Mouse (Mus musculus) midbrain, embryonic 14.5 days (tissue): ENCODE data around the gene Gars. TPM values are rescaled to one million over a fixed set of nuclear protein-coding genes. Genes with fewer than 3 reads are reported as not detected.
A peak's percentile ranks its signal among the peaks of the same experiment; 100 is the strongest.

ENCODE experiments used
- ATAC-seq: fragments of 200-750 bp; cut with Nextera tagmentation; 2 replicates; pipeline ENCODE4 v1.8.0; 2017; ENCODE audit warnings: moderate number of reproducible peaks, moderate library complexity; ENCODE audit not compliant: low FRiP score, low TSS enrichment
- DNase-seq: peaks from one replicate; pipeline ENCODE4 v3.0.0-alpha.2; 2015
- H3K27ac ChIP-seq: fragments of 300-500 bp; sonication (generic); replicated peaks from 2 replicates; pipeline ENCODE4 v1.5.1; 2014; ENCODE audit warnings: mild to moderate bottlenecking, low read depth, low read length, moderate library complexity
- H3K27me3 ChIP-seq: fragments of 300-500 bp; sonication (generic); 2 replicates; pipeline ENCODE4 v1.6.1; 2014; ENCODE audit warnings: low read length, control low read depth, mixed read lengths; ENCODE audit not compliant: control insufficient read depth, insufficient read depth
- H3K36me3 ChIP-seq: fragments of 300-500 bp; sonication (generic); 2 replicates; pipeline ENCODE4 v1.6.1; 2014; ENCODE audit warnings: low read length, control low read depth; ENCODE audit not compliant: control insufficient read depth, insufficient read depth
- H3K4me1 ChIP-seq: fragments of 300-500 bp; sonication (generic); 2 replicates; pipeline ENCODE4 v1.6.1; 2014; ENCODE audit warnings: mild to moderate bottlenecking, antibody characterized with exemption, low read length, control low read depth; ENCODE audit not compliant: control insufficient read depth, insufficient read depth
- H3K4me2 ChIP-seq: fragments of 300-500 bp; sonication (generic); 2 replicates; pipeline ENCODE4 v1.6.1; 2014; ENCODE audit warnings: mild to moderate bottlenecking, low read length, moderate library complexity
- H3K4me3 ChIP-seq: fragments of 300-500 bp; sonication (generic); replicated peaks from 2 replicates; pipeline ENCODE4 v1.5.1; 2014; ENCODE audit warnings: low read depth, low read length
- H3K9ac ChIP-seq: fragments of 300-500 bp; sonication (generic); replicated peaks from 2 replicates; pipeline ENCODE4 v1.6.1; 2014; ENCODE audit warnings: mild to moderate bottlenecking, low read length, moderate library complexity
- H3K9me3 ChIP-seq: fragments of 300-500 bp; sonication (generic); 2 replicates; pipeline ENCODE4 v1.6.1; 2016; ENCODE audit warnings: low read length, control low read depth, mixed read lengths; ENCODE audit not compliant: control insufficient read depth
- WGBS: fragments of 180-500 bp; shearing (Covaris S2); extraction: QIAGEN DNeasy Blood & Tissue Kit; methylation state at CpG from one replicate; pipeline ENCODE4 v1.1.7; 2014; 5-methylcytosine and 5-hydroxymethylcytosine counted together
- polyA plus RNA-seq: library from polyadenylated mRNA; unstranded; fragments of >200 nt; fragmentation: Nextera tagmentation; extraction: Ambion mirVana; gene quantifications from 2 replicates; pipeline ENCODE4 v1.2.1, GENCODE M21; 2014

Gars gene
- polyA plus RNA-seq, 1 experiment from 2014 or later = 221 TPM

DNA sequence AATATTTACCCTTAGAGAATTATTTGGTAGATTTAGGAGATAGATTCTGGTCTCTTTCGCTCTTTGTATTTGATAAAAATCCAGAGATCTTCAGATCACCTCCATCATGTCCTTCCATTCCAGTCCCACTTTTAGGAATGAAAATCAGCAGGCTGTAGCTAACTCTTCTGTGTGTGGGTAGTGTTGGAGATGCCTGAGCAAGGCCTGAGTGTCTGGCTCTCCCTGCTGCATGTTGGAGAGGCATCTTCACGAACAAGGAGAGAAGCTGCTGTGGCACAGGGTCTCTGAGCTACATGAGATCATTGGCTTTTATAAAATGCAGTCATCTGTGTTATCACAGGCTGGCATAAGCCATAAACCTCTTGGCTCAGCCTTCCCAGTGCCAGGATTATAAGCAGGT lies 28.1 kb downstream of the Gars start:
- H3K9me3 ChIP-seq = no peaks in the 10 kb centered on the region
- H3K4me1 ChIP-seq = no peaks in the 10 kb centered on the region
- DNase-seq = no peak
- H3K27me3 ChIP-seq = no peaks in the 10 kb centered on the region
- no peak overlapping the region for H3K4me2 ChIP-seq
- ATAC-seq = no peak
- 92% methylated on average over 2 of the region's 2 CpGs for WGBS
- H3K36me3 ChIP-seq = peaks cover 90% of the 10 kb centered on the region
- H3K4me3 ChIP-seq = no peak overlapping the region
- no peak overlapping the region for H3K9ac ChIP-seq
- no peak overlapping the region for H3K27ac ChIP-seq

DNA sequence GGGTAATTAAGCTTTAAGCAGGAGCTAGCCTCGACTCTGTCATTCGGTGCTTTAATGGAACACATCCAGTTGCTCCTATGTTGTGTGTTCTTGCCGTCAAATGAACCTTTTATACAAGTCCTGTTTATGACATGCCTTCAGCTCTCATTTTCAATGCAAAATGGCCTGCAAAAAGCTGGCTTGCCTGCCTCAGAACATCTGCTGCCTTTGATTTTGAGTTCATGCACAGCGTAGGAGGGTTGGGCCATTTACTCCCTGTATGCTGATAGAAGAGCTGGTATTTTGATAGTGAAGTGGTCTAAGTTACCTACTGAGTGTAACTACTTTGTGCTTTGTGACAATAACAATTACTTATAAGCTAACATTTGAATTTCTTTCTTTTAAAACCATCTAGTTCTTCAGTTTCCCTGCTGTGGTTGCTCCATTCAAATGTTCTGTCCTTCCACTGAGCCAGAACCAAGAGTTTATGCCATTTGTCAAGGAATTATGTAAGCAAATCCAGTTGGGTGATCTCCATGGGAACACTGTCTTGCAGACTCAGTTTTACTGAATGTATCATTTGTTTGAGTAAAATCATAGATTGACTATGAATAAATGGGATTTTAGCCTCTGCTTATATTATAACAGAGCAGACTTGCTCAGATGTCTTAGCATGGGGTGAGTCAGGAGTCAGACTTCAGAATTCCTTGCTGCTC lies 38.9 kb downstream of the Gars start:
- Histone ChIP-seq H3K9me3 (no peaks in the 10 kb centered on the region), H3K4me2 (no peak overlapping the region), H3K27me3 (no peaks in the 10 kb centered on the region), H3K36me3 (peaks cover 90% of the 10 kb centered on the region), H3K4me1 (no peaks in the 10 kb centered on the region), H3K27ac (no peak overlapping the region), H3K9ac (no peak overlapping the region), H3K4me3 (no peak overlapping the region)
- ATAC-seq (no peak), DNase-seq (no peak)
- WGBS = 93% methylated on average over 4 of the region's 4 CpGs

DNA sequence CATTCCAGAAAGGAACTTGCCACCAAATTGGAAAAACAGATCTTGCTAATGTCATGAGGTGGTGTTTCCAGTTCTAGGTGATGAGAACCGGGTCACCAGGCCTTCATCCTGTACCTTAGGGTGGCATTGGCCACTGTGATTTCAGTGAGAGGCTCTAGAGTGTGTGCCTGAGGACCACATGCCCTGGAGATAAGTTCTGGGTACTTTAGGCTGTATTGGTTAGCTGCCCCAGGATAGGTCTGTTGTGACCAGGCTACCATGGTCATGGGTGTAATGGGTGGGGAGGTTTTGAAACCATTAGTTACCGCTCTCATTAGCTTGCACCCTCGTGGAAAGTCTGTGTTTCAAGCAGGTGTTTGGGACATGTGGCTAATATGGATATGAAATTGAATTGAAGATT lies 43.6 kb downstream of the Gars start:
- H3K36me3 ChIP-seq = peaks cover 48% of the 10 kb centered on the region
- no peak for DNase-seq
- 94% methylated on average over 3 of the region's 3 CpGs for WGBS
- ATAC-seq = no peak
- H3K27ac ChIP-seq = no peak overlapping the region
- H3K27me3 ChIP-seq = no peaks in the 10 kb centered on the region
- H3K9me3 ChIP-seq = no peaks in the 10 kb centered on the region
- H3K4me1 ChIP-seq = no peaks in the 10 kb centered on the region
- H3K4me2 ChIP-seq = no peak overlapping the region
- no peak overlapping the region for H3K9ac ChIP-seq
- H3K4me3 ChIP-seq = no peak overlapping the region

DNA sequence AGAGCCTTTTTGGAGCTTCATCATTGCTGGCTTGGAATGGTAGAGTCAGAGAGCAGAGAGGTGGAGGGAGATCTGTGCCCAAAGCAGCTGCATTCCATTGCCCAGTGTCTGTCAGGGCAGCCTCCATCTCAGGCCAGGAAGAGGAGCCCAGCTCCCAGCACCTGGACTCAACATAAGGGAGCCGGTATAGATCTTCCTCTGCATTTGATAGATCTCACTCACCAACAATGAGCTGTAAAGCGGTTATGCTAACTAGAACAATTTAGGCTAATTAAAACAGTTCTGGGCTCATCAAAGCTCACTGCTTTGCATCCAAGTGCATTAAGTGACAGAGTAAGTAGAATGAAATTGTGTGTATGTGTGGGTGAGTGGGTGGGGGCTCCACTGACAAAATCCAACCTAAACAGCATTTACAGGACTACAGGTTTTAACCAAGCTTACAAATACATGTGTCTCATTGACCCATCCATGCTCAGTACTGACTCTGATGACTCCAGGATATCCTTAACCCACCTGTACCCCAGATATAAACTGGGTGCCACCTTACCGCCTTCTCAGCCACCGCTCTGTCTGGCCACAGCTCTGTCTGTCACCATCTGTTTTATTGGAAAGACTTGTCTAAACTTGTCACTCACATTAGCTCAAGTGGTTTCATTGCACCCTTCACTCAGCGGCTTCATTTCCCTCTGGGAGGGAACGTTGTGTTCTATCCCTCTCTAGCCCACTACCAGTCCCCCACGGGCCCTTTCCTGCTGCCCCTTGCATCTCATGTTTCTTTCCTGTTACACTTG lies 44.6 kb downstream of the Gars start:
- Histone ChIP-seq H3K27ac (no peak overlapping the region), H3K9me3 (no peaks in the 10 kb centered on the region), H3K4me2 (no peak overlapping the region), H3K4me1 (no peaks in the 10 kb centered on the region), H3K4me3 (no peak overlapping the region), H3K9ac (no peak overlapping the region), H3K27me3 (no peaks in the 10 kb centered on the region), H3K36me3 (peaks cover 37% of the 10 kb centered on the region)
- no peak for ATAC-seq
- 88% methylated on average over 7 of the region's 7 CpGs for WGBS
- no peak for DNase-seq

DNA sequence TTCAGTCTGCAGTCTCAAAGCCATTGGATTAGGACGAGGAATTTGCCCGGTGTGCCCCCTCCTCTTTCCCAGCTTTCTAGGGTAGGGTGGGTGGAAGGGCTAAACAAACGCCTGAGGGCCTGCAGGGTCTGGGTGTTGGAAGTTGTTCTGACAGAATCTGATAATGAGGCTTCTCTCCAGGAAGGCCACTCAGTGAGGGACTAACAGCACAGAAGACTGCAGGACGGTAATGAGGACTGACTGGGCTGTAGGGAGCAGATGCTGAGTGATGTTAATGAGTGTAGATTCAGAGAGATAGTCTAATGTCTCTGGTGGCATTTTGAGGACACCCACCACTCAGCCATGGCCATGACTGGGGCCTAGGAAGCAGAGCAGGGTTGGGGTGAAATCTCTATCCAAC lies 49.5 kb downstream of the Gars start:
- H3K27me3 ChIP-seq = no peaks in the 10 kb centered on the region
- H3K27ac ChIP-seq = no peak overlapping the region
- H3K9me3 ChIP-seq = no peaks in the 10 kb centered on the region
- H3K4me3 ChIP-seq = no peak overlapping the region
- H3K9ac ChIP-seq = no peak overlapping the region
- DNase-seq = peak; percentile 11
- no peak overlapping the region for H3K4me2 ChIP-seq
- H3K36me3 ChIP-seq = no peaks in the 10 kb centered on the region
- ATAC-seq = no peak
- 47% methylated on average over 4 of the region's 4 CpGs for WGBS
- no peaks in the 10 kb centered on the region for H3K4me1 ChIP-seq

DNA sequence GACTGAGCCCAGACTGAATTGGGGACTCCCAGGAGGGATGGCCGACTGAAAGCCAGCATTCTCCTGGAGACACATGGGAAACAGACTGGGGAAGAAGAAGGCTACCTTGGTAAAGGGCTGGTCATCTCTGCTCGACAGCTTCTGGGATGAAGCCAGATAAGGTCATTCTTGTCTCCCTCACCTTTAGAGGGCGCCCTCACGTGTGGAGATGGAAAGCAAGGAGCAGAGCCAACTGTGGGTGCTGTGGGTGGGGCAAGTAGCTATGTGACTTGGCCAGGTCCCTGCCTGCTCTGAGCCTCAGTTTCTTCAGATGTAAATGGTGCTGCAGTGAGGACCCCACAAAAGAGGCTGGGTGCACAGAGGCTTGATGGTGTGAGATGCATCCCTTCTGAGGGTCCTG lies 52.8 kb downstream of the Gars start:
- Histone ChIP-seq H3K9ac (no peak overlapping the region), H3K4me3 (no peak overlapping the region), H3K4me1 (no peaks in the 10 kb centered on the region), H3K27me3 (no peaks in the 10 kb centered on the region), H3K4me2 (no peak overlapping the region), H3K36me3 (no peaks in the 10 kb centered on the region), H3K9me3 (no peaks in the 10 kb centered on the region), H3K27ac (no peak overlapping the region)
- 42% methylated on average over 4 of the region's 4 CpGs for WGBS
- DNase-seq (no peak), ATAC-seq (no peak)

DNA sequence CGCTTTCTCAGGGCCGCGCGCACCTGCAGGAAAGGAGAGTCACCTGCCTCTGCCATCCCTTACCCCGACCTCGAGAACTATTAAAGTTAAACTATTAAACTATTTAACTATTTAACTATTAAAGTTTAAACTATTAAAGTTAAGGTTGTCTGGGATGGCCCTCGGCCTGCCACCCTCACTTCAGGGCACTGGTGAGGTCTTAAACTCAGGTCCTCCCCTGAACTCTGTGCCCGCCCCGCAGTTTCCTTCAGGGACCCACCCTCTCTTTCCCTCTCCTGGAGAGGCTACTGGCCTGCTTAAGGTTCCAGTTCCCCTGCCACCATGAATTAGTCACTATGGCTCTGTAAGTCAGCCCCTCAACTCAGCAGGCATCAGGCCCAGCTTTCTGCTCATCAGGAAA lies 53.6 kb downstream of the Gars start:
- Histone ChIP-seq H3K27ac (no peak overlapping the region), H3K36me3 (no peaks in the 10 kb centered on the region), H3K27me3 (no peaks in the 10 kb centered on the region), H3K4me2 (no peak overlapping the region), H3K4me3 (no peak overlapping the region), H3K9ac (no peak overlapping the region), H3K9me3 (no peaks in the 10 kb centered on the region), H3K4me1 (no peaks in the 10 kb centered on the region)
- ATAC-seq = no peak
- 98% methylated on average over 9 of the region's 9 CpGs for WGBS
- DNase-seq = no peak

DNA sequence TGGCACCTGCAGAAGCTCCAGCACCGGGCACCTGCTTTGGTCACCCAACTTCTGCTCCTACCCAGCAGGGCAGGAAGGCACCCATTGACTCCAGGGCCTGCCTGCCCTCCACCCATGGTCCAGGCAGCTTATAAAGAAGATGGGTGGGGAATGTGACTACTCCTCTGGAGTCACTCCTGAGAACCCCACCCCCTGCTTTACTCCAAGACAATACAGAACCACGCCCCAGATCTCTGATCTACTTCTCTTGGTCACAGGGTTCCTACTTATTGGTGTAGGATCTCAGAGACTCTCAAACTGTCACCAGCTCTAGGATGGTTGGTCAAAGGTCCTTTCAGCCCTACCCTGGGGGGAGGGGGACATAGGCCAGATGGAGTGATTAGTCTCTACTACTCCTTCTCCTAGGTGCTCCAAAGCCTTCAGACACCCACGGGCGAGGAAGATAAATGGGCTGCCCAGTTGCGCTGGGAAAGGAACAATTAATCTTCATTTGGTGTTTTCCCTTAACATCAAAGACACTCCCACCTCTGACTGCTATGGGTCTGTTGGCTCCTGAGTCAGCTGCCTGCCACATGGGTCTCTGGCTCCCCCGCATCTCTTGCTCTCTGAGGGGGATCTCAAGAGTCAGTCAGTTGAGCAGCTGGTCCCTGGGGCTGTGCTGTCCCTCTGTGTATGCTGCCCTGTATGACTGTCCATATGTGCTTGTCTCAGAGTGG lies 55.8 kb downstream of the Gars start:
- H3K9ac ChIP-seq = no peak overlapping the region
- ATAC-seq (no peak), DNase-seq (no peak)
- H3K9me3 ChIP-seq = no peaks in the 10 kb centered on the region
- no peaks in the 10 kb centered on the region for H3K36me3 ChIP-seq
- 81% methylated on average over 6 of the region's 6 CpGs for WGBS
- H3K4me3 ChIP-seq = no peak overlapping the region
- H3K27me3 ChIP-seq = no peaks in the 10 kb centered on the region
- no peak overlapping the region for H3K27ac ChIP-seq
- no peak overlapping the region for H3K4me2 ChIP-seq
- H3K4me1 ChIP-seq = no peaks in the 10 kb centered on the region
